Mouse (Mus musculus): Measurements from ENCODE around the gene Gabre.

Gabre gene

DNA sequence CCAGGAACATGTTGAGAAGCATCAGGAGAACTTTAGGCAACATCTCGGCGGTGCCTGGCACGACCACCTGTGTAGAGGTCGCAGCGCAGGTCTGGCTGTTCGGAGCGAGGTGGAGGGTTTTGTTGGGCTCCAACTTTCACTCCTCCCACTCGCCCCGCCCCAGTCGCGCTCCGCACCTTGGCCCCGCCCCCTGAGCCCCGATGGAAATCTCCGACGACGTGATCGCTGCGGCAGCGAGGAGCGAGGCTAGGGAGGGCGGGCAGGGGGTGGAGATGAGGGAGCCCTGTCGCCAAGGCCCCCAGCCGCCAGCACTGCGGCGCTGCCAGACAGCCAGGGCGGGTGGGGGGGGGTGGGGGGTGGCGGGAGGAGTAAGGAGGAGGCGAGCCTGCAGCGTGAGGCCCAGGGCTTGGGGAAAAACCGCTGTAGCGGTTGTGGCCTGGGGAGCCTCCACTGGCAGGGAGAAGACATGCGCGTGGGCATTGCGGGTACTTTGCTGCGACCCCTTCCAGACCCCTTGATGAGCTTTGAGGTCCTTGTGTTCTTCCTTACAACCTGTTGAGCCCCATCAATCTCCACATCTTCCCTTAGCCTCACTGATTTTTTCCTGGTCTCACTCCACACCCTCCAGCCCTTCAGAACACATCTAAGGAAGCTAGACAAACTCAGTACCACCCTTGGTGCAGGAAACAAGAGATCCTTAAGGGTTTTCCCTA, at the start of gene Gabre:
Gabre (minus strand) TSS at position 145 of the 713 bp plus-strand sequence.
- DNase-seq (ENCODE audit: low read depth): no peak

DNA sequence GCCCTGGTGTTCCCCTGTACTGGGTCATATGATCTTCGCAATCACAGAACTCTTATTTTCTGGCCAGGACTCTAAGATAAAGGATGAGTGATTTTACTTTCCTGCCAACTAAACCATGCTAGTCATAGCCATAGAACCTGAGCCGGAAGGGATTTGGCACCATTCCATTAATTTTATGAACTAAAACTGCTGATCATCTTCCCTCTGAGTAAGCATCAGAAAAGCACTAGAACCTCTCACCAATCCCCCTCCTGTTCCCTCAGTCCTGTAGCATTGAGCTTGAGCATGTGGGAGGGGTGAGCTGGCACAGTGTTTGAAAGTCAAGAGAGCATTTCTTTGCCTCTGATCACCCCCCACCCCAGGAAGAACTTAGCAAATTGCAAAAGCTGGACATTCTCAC, 23.2 kb upstream of the Gabre start:
- DNase-seq (ENCODE audit: low read depth): no peak

DNA sequence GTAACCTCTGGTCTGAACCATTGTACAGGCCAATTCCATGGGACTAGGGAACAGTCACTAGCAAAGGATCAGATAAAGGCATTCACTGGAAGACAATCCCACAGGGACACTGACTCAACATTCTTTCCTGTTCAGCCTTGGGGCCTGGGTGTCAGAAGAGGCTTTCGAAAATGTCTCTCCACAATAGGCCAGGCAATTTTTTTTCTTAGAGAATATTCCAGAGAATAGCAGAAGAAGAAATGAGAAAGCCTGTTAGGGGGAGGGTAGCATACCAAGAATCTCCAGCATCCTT, 715 bp upstream of the Gabre start:
- DNase-seq (ENCODE audit: low read depth): no peak

DNA sequence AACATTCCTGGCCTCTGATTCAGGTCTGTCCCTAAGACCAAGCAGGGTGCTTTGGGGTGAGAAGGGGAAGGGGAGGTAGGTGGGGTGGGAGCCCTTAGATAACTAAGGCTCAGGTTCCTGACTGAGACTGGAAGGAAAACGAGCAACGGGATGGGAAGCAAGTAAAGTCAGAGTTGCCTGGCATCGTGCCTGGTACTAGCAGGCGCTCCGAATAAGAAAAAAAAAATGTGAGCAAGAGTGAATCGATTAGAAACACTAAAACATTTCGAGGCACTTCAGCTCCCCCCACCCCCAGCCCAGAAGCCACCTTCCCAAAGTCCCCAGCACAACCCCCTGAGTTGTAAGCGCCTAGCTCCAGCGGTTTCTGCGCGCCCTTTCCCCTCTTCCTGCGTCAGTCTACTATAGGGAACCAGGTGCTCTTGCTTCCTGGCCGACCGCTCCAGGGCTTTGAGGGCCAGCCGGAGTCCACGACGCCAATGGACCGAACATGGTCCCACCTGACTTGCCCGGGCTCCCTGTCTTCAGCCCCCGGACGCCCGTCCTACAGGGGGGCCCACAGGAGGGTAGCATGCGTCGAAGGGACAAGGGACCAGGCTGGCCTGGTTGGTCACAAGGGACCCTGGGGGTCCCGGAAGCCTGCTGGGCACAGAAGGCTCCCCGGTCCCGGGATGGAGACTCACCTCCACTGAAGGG, 491 bp downstream of the Gabre start:
- no peak for DNase-seq (ENCODE audit: low read depth)

GRCm38 (mm10) chrX:72270637-72271036, 4.0 kb downstream of the Gabre start:
- no peak for DNase-seq (ENCODE audit: low read depth)

GRCm38 (mm10) chrX:72221717-72222116, 52.9 kb downstream of the Gabre start, which contains the start of gene Magea4:
Magea4 (plus strand) TSS chrX:72222017.
- no peak for DNase-seq (ENCODE audit: low read depth)

Measured in naive thymus-derived CD4-positive, alpha-beta T cell, adult 2 months (primary cell).